Mouse (Mus musculus): ENCODE measurements around the gene Heatr9.

The Heatr9 gene

GRCm38 (mm10) chr11:83538705-83539314 is 16.8 kb upstream of the Heatr9 start:
- no peak for TF ChIP-seq GATA4 (IDR thresholded peaks at IDR 0.05; ENCODE audit: insufficient replicate concordance, low read length)

- no peak for TF ChIP-seq GATA4 (IDR thresholded peaks at IDR 0.05; ENCODE audit: insufficient replicate concordance, low read length)
Observed at GRCm38 (mm10) chr11:83536831-83537230, 14.9 kb upstream of the Heatr9 start.

- TF ChIP-seq GATA4 (IDR thresholded peaks at IDR 0.05; ENCODE audit: insufficient replicate concordance, low read length) = no peak
Observed at GRCm38 (mm10) chr11:83534609-83535423, 12.8 kb upstream of the Heatr9 start.

- no peak for TF ChIP-seq GATA4 (IDR thresholded peaks at IDR 0.05; ENCODE audit: insufficient replicate concordance, low read length)
Observed at GRCm38 (mm10) chr11:83534143-83534542, 12.2 kb upstream of the Heatr9 start.

- TF ChIP-seq GATA4 (IDR thresholded peaks at IDR 0.05; ENCODE audit: insufficient replicate concordance, low read length) = no peak
Observed at GRCm38 (mm10) chr11:83533192-83533591, 11.2 kb upstream of the Heatr9 start.

- TF ChIP-seq GATA4 (IDR thresholded peaks at IDR 0.05; ENCODE audit: insufficient replicate concordance, low read length) = no peak
Observed at GRCm38 (mm10) chr11:83530360-83530759, 8.4 kb upstream of the Heatr9 start, which contains the start of gene Ccl5. TSS of gene Ccl5 (minus strand) at chr11:83530518.

GRCm38 (mm10) chr11:83529024-83529423 is 7.0 kb upstream of the Heatr9 start:
- no peak for TF ChIP-seq GATA4 (IDR thresholded peaks at IDR 0.05; ENCODE audit: insufficient replicate concordance, low read length)

- TF ChIP-seq GATA4 (IDR thresholded peaks at IDR 0.05; ENCODE audit: insufficient replicate concordance, low read length) = no peak
Observed at GRCm38 (mm10) chr11:83518371-83518770, 3.6 kb downstream of the Heatr9 start.

- no peak for TF ChIP-seq GATA4 (IDR thresholded peaks at IDR 0.05; ENCODE audit: insufficient replicate concordance, low read length)
Observed at GRCm38 (mm10) chr11:83517153-83517552, 4.8 kb downstream of the Heatr9 start.

- no peak for TF ChIP-seq GATA4 (IDR thresholded peaks at IDR 0.05; ENCODE audit: insufficient replicate concordance, low read length)
Observed at GRCm38 (mm10) chr11:83509521-83509920, 12.5 kb downstream of the Heatr9 start.

GRCm38 (mm10) chr11:83504308-83504707 is 17.7 kb downstream of the Heatr9 start:
- no peak for TF ChIP-seq GATA4 (IDR thresholded peaks at IDR 0.05; ENCODE audit: insufficient replicate concordance, low read length)

- peak; percentile 54; the same call in 1 of the 2 replicates for TF ChIP-seq GATA4 (IDR thresholded peaks at IDR 0.05; ENCODE audit: insufficient replicate concordance, low read length)
Observed at GRCm38 (mm10) chr11:83495571-83495970, 26.4 kb downstream of the Heatr9 start.

GRCm38 (mm10) chr11:83491488-83491887 is 30.5 kb downstream of the Heatr9 start:
- TF ChIP-seq GATA4 (IDR thresholded peaks at IDR 0.05; ENCODE audit: insufficient replicate concordance, low read length) = no peak

- TF ChIP-seq GATA4 (IDR thresholded peaks at IDR 0.05; ENCODE audit: insufficient replicate concordance, low read length) = no peak
Observed at GRCm38 (mm10) chr11:83473235-83474016, 48.5 kb downstream of the Heatr9 start.

All from liver, adult (tissue).